Mouse (Mus musculus) brain, embryonic 14.5 days (tissue): Measurements from ENCODE around the gene Tnfrsf8. TPM values are rescaled to one million over a fixed set of nuclear protein-coding genes. Genes with fewer than 3 reads are reported as not detected.

Experiments
- DNase-seq: peaks from one replicate; pipeline ENCODE4 v3.0.0-alpha.2; 2011; ENCODE audit warnings: low read depth
- CTCF ChIP-seq: fragments of 200-500 bp; IDR thresholded peaks from 2 replicates; pipeline ENCODE4 v1.5.1; 2012; ENCODE audit warnings: inconsistent platforms, mild to moderate bottlenecking, moderate library complexity, borderline replicate concordance; ENCODE audit not compliant: insufficient read depth, insufficient read length; ENCODE audit errors: extremely low read depth
- POLR2A ChIP-seq: fragments of 200-500 bp; IDR thresholded peaks from 2 replicates; pipeline ENCODE4 v1.6.1; 2012; ENCODE audit warnings: mild to moderate bottlenecking, inconsistent platforms, borderline replicate concordance; ENCODE audit not compliant: poor library complexity, insufficient read depth, insufficient read length, severe bottlenecking; ENCODE audit errors: extremely low read depth
- polyA plus RNA-seq: library from polyadenylated mRNA; depleted of rRNA; stranded (reverse); fragments of >200 nt; gene quantifications from 2 replicates; pipeline ENCODE4 v1.2.3, GENCODE M21; 2012

The Tnfrsf8 gene
- polyA plus RNA-seq, 1 experiment = 0.40 TPM

- TF ChIP-seq POLR2A (no peak), CTCF (no peak)
- DNase-seq = no peak
Observed at GRCm38 (mm10) chr4:145278724-145279370, 36.1 kb downstream of the Tnfrsf8 start.

DNA sequence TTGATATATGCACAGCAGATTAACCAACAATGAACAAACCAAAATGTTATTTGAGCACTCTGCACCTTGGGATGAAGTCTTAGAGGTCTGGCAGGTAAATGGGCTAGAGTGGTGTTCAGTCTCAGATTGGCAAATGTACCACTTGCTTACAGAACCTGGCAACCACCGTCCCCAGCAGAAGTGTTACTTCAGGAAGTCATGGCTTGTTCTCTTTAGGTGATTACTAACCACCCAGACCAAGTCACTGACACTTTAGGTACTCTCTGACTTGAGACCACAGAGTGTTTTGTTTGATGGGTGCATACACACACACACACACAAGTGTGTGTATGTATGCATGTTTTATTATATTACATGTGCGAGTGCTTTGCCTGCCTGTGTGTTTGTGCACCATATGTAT, 36.7 kb downstream of the Tnfrsf8 start:
- DNase-seq = no peak
- TF ChIP-seq POLR2A (no peak), CTCF (no peak)

DNA sequence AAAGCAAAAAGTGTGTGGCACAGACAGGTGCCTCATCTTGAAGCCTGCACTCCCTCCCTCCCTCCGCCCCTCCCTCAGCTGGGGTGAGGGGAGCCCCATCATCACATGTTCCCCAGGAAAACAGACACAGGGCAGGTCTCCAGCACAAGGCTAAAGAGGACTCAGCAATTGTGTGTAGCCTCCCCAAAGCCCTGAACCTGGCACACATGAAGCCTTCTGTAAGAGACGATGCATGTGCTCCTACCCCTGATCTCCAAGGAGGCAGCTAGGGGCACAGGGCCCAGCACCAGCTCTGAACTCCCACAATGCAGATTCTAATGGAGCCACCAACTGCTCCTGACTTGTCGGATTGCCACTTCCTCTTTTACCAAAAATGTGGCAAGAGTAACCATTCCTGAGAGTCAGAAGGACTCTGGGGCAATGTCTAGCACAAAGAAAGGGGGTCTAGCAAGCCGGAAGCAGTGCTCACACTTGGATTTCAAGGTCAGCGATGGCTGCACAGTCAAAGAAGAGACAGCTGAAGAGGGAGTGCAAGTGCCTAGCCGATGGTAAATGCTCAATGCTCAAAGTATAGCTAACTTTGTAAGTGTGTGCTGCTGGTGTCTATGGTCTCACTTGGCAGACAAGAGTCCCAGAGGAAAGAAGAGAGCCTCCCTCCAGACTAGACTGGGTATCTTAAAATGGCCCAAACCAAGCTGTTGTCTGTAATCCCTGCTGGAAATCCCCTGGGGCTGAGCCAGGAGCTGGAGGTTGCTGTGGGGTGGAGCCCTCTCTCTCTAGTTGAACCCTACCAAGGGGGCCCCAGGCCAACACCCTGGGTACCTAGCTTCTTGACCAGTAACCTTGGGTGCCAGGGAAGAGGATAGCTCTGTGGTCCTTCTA, 38.4 kb downstream of the Tnfrsf8 start:
- no peak for TF ChIP-seq CTCF
- TF ChIP-seq POLR2A = no peak
- no peak for DNase-seq

- no peak for DNase-seq
- TF ChIP-seq POLR2A = no peak
Observed at GRCm38 (mm10) chr4:145274887-145275286, 40.1 kb downstream of the Tnfrsf8 start.

DNA sequence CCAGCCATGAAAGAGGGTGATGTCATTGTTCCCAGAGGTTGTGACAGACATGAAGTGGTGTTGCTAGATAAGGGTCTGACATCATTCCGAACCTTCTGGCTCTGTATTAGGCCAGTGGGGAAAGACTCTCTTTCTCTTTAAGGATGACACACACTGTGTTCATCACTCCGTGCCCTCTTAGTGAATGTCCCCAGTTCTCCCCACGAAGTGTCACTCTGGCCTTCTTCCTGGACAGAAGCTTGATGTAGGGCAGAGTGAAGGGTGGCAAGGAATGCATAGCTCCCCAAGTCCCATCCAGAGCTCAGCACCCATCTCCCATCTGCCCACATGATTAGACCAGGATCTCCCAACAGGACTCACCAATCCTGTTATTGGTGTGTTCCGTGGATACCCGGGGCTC, 41.0 kb downstream of the Tnfrsf8 start:
- DNase-seq = no peak
- TF ChIP-seq CTCF (no peak), POLR2A (no peak)

GRCm38 (mm10) chr4:145272763-145273162, 42.2 kb downstream of the Tnfrsf8 start:
- TF ChIP-seq POLR2A (no peak), CTCF (no peak)
- DNase-seq = no peak

GRCm38 (mm10) chr4:145271634-145272033, 43.3 kb downstream of the Tnfrsf8 start:
- no peak for DNase-seq
- TF ChIP-seq POLR2A (no peak), CTCF (no peak)

DNA sequence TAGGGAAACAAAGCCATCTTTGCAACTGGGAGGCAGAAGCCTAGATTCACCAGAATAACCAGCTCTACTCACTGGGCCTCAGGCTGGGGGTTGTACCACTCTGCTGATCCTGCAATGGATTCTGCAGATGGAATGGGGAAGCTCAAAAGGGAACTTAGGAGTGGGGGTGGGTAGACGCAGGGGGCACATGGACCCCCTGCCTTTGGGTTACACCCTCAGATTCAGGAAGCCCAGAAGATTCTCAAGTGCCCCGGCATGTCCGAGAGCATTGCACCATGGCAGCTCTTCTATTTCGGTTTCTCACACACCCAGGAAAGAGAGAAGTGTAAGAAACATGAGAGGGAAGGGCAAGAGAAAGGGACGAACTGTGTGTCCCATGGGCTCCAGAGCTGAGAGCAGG, 44.8 kb downstream of the Tnfrsf8 start:
- DNase-seq = no peak
- no peak for TF ChIP-seq POLR2A
- TF ChIP-seq CTCF = no peak

DNA sequence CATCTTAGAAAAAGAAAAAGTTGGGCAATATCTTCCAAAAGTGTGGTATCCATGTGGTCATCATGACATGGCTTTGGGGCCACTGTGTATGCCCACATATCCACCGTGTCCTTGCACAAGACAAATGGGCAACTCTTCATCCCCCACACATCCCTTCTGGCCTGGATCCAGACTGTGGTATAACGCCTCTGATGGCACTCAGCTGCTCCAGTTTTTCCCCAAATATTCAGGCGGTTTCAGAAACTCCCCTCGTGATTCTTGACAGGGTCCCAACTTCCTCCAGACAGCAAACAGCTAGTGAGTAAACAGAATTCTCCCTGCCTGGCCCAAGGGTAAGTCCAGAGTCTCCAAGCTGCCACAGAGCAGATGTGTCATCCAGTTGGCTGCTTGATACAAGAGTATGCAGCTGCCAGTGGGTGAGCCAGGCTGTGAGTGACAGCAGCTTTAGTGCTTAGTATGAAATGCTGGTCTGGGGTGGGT, 47.3 kb downstream of the Tnfrsf8 start:
- no peak for TF ChIP-seq CTCF
- no peak for TF ChIP-seq POLR2A
- peak; percentile 2 for DNase-seq

GRCm38 (mm10) chr4:145266505-145266904, 48.5 kb downstream of the Tnfrsf8 start:
- no peak for DNase-seq
- TF ChIP-seq POLR2A = no peak
- TF ChIP-seq CTCF = no peak

GRCm38 (mm10) chr4:145264761-145265160, 50.2 kb downstream of the Tnfrsf8 start:
- TF ChIP-seq POLR2A (no peak), CTCF (no peak)

GRCm38 (mm10) chr4:145263583-145263982, 51.4 kb downstream of the Tnfrsf8 start:
- TF ChIP-seq CTCF (no peak), POLR2A (no peak)
- DNase-seq = no peak

More at GRCm38 (mm10) chr4:145264761-145265160, 50.2 kb downstream of the Tnfrsf8 start:
- no peak for DNase-seq

- TF ChIP-seq CTCF = no peak
- TF ChIP-seq POLR2A = no peak
- no peak for DNase-seq
Observed at GRCm38 (mm10) chr4:145260802-145261201, 54.2 kb downstream of the Tnfrsf8 start.
